Mouse (Mus musculus) liver, adult 2 months (tissue): ENCODE results near the gene Stk38l.

Experiments
- CTCF ChIP-seq: fragments of 200-500 bp; IDR thresholded peaks from 2 replicates; pipeline ENCODE4 v1.5.1; 2011; ENCODE audit warnings: low read depth, low read length, control low read depth
- POLR2A ChIP-seq: fragments of 200-500 bp; IDR thresholded peaks from 2 replicates; pipeline ENCODE4 v1.6.1; 2011; ENCODE audit warnings: low read length, control low read depth; ENCODE audit not compliant: insufficient read depth; ENCODE audit errors: extremely low read depth

- TF ChIP-seq CTCF (no peak), POLR2A (no peak)
These were observed 35.9 kb upstream of the Stk38l start for GRCm38 (mm10) chr6:146688861-146689260.
